Comparison of ENCODE assay signal across 15 mouse cellular contexts in genomic region chr13:58663316-58663715, GRCm38 (mm10). TPM values are rescaled to one million over a fixed set of nuclear protein-coding genes. Genes with fewer than 3 reads are reported as not detected.
A peak's percentile ranks its signal among the peaks of the same experiment; 100 is the strongest.
DNase-seq lines count a peak whose midpoint lies in the region; ATAC-seq and TF ChIP-seq lines count a peak whose summit lies in the region.
"Had no signal": no experiment of that assay in that cellular context is flagged by ENCODE, and none has a peak within 500 bp of the region (broad histone marks: within the 10 kb centered on the region; RNA-seq: fewer than 3 reads in every experiment).

No protein-coding gene starts in this region.

- no peak overlapping the region for H3K27ac ChIP-seq in lung, postnatal 0 days (ENCODE audit: low read length)
- H3K27ac ChIP-seq in limb, embryonic 11.5 days (replicated peaks; ENCODE audit: low read depth, low read length): no peak overlapping the region
- H3K27ac ChIP-seq: forebrain, embryonic 13.5 days; hindbrain, embryonic 15.5 days had no signal

- no peak overlapping the region for H3K9ac ChIP-seq in lung, postnatal 0 days (replicated peaks; ENCODE audit: low read depth)
- H3K9ac ChIP-seq in limb, embryonic 11.5 days (ENCODE audit: low read length): no peak overlapping the region
- H3K9ac ChIP-seq: forebrain, embryonic 13.5 days; hindbrain, embryonic 15.5 days had no signal

- TF ChIP-seq CTCF in lung, postnatal 0 days (IDR thresholded peaks at IDR 0.05): no peak

- H3K36me3 ChIP-seq in lung, postnatal 0 days (ENCODE audit: insufficient read depth, low read length): no peaks in the 10 kb centered on the region
- H3K36me3 ChIP-seq in limb, embryonic 11.5 days (ENCODE audit: control insufficient read depth, insufficient read depth, low read length): no peaks in the 10 kb centered on the region
- H3K36me3 ChIP-seq: hindbrain, embryonic 15.5 days had no signal

- H3K9me3 ChIP-seq in lung, postnatal 0 days (ENCODE audit: low read length): no peaks in the 10 kb centered on the region
- no peaks in the 10 kb centered on the region for H3K9me3 ChIP-seq in limb, embryonic 11.5 days (ENCODE audit: control insufficient read depth, low read length)
- H3K9me3 ChIP-seq: forebrain, embryonic 13.5 days; hindbrain, embryonic 15.5 days had no signal

- 58% methylated on average over 4 of the region's 4 CpGs for WGBS in lung, postnatal 0 days
- 62% methylated on average over 4 of the region's 4 CpGs for WGBS in limb, embryonic 11.5 days

- H3K27me3 ChIP-seq in lung, postnatal 0 days (replicated peaks; ENCODE audit: insufficient read depth, low read length): no peaks in the 10 kb centered on the region
- no peaks in the 10 kb centered on the region for H3K27me3 ChIP-seq in limb, embryonic 11.5 days (ENCODE audit: control insufficient read depth, insufficient read depth, low read length)
- H3K27me3 ChIP-seq: forebrain, embryonic 13.5 days; hindbrain, embryonic 15.5 days; megakaryocyte, embryonic 14.5 days; Patski had no signal

- H3K4me3 ChIP-seq in lung, postnatal 0 days (ENCODE audit: low read depth, low read length): no peak overlapping the region
- H3K4me3 ChIP-seq in limb, embryonic 11.5 days (ENCODE audit: low read depth, low read length): no peak overlapping the region
- H3K4me3 ChIP-seq: forebrain, embryonic 13.5 days; hindbrain, embryonic 15.5 days; megakaryocyte, embryonic 14.5 days had no signal

- TF ChIP-seq EP300 in lung, postnatal 0 days (IDR thresholded peaks at IDR 0.05): no peak

- ATAC-seq in lung, postnatal 0 days: no peak
- no peak for ATAC-seq in limb, embryonic 11.5 days (ENCODE audit: insufficient number of reproducible peaks, low FRiP score, low TSS enrichment, low read depth)
- no peak for ATAC-seq in megakaryocyte, adult 5-6 weeks (ENCODE audit: poor library complexity, severe bottlenecking)
- ATAC-seq: forebrain, embryonic 13.5 days; Patski had no signal

- H3K4me1 ChIP-seq in lung, postnatal 0 days (ENCODE audit: insufficient read depth, low read depth, low read length): no peaks in the 10 kb centered on the region
- H3K4me1 ChIP-seq in limb, embryonic 11.5 days (ENCODE audit: control insufficient read depth, insufficient read depth, low read length): no peaks in the 10 kb centered on the region
- H3K4me1 ChIP-seq: forebrain, embryonic 13.5 days; hindbrain, embryonic 15.5 days; megakaryocyte, embryonic 14.5 days had no signal

- DNase-seq in embryo, embryonic 10 days (ENCODE audit: low spot score): peak; percentile 73
- DNase-seq in embryo, embryonic 9.5 days (ENCODE audit: extremely low spot score): no peak
- DNase-seq in lung, postnatal 0 days (ENCODE audit: low spot score): peak; percentile 34
- DNase-seq in lung, postnatal 25 days (ENCODE audit: low spot score): no peak
- DNase-seq in NIH3T3 (ENCODE audit: low read depth): peak; percentile 36
- peak; percentile 73 for DNase-seq in limb, embryonic 11.5 days (ENCODE audit: low spot score)
- no peak for DNase-seq in liver
- DNase-seq: B cell, adult 2 months had no signal

- no peak overlapping the region for H3K4me2 ChIP-seq in lung, postnatal 0 days (replicated peaks; ENCODE audit: low read depth, low read length)
- no peak overlapping the region for H3K4me2 ChIP-seq in limb, embryonic 11.5 days (ENCODE audit: low read depth, severe bottlenecking)
- H3K4me2 ChIP-seq: forebrain, embryonic 13.5 days; hindbrain, embryonic 15.5 days had no signal

RNA-seq across cellular contexts. Expression of gene Slc28a3, which starts 52.6 kb away (rescaled TPM):
- 0.05 and 0.18 TPM in 2 replicates for polyA plus RNA-seq in lung, postnatal 0 days (2015; fragmentation: Nextera tagmentation; extraction: Ambion mirVana)
- polyA plus RNA-seq in limb, embryonic 11.5 days (2014; fragmentation: Nextera tagmentation; extraction: Ambion mirVana): 0.03 TPM in 1 of 2 replicates, not detected in the other
- not detected in 2 replicates for total RNA-seq in megakaryocyte, adult 5-6 weeks (2015)
- total RNA-seq in megakaryocyte, adult 5-6 weeks (2017): not detected in 2 replicates
- total RNA-seq: granulocyte monocyte progenitor cell, adult 5-6 weeks; liver, adult 2 months had no signal
- polyA plus RNA-seq: liver, adult 2 months had no signal

Comparison
In these comparisons a context has a peak if more than half of its experiments do, and no peak if none do; other contexts are left out.
1. DNase-seq: peak in embryo, embryonic 10 days (single experiment), lung, postnatal 0 days (single experiment), NIH3T3 (single experiment) and limb, embryonic 11.5 days (single experiment); none in embryo, embryonic 9.5 days (single experiment), lung, postnatal 25 days (single experiment) and liver (single experiment).